Mouse (Mus musculus) MEL (cell line): ENCODE results near the gene Klb.

Source experiments
- EP300 ChIP-seq, 2 experiments: IDR thresholded peaks; 2 replicates each; pipeline ENCODE4 v1.6.1; 2011; ENCODE audit warnings: improper control_type of control experiment in 2 of 2, low read length in 2 of 2, low read depth in 1 of 2, mild to moderate bottlenecking in 1 of 2
- GATA1 ChIP-seq: IDR thresholded peaks from 2 replicates; pipeline ENCODE4 v1.6.1; 2011; ENCODE audit warnings: low read depth, low read length, improper control_type of control experiment

GRCm38 (mm10) chr5:65334788-65335187, 13.3 kb upstream of the Klb start:
- TF ChIP-seq GATA1 (peak; percentile 78), EP300 (IDR thresholded peaks at IDR 0.05; ENCODE audit: low read depth in 1 of 2, low read length in 2 of 2) (no peak)
